Mouse (Mus musculus) intestine, embryonic 16.5 days (tissue): ENCODE results near the gene Btbd35f7. TPM values are rescaled to one million over a fixed set of nuclear protein-coding genes. Genes with fewer than 3 reads are reported as not detected.
"Not testable (repeated sequence)": the region's sequence is repeated elsewhere in the genome, so short reads cannot be mapped to it uniquely, and the experiment has no call there.

Experiments used
- ATAC-seq: fragments of 200-750 bp; cut with Nextera tagmentation; 2 replicates; pipeline ENCODE4 v1.8.0; 2017; ENCODE audit warnings: moderate TSS enrichment, moderate library complexity
- H3K27ac ChIP-seq: fragments of 300-500 bp; sonication (generic); 2 replicates; pipeline ENCODE4 v1.5.1; 2014; ENCODE audit warnings: mild to moderate bottlenecking, low read length
- H3K27me3 ChIP-seq: fragments of 300-500 bp; sonication (generic); replicated peaks from 2 replicates; pipeline ENCODE4 v1.6.1; 2014; ENCODE audit warnings: low read length, control low read depth, mixed read lengths; ENCODE audit not compliant: control insufficient read depth, insufficient read depth
- H3K36me3 ChIP-seq: fragments of 300-500 bp; sonication (generic); 2 replicates; pipeline ENCODE4 v1.6.1; 2014; ENCODE audit warnings: low read length, control low read depth; ENCODE audit not compliant: control insufficient read depth, insufficient read depth
- H3K4me1 ChIP-seq: fragments of 300-500 bp; sonication (generic); 2 replicates; pipeline ENCODE4 v1.6.1; 2014; ENCODE audit warnings: low read length, control low read depth, mixed read lengths; ENCODE audit not compliant: control insufficient read depth, insufficient read depth
- H3K4me2 ChIP-seq: fragments of 300-500 bp; sonication (generic); 2 replicates; pipeline ENCODE4 v1.6.1; 2014; ENCODE audit warnings: low read depth, low read length, control low read depth
- H3K4me3 ChIP-seq: fragments of 300-500 bp; sonication (generic); 2 replicates; pipeline ENCODE4 v1.5.1; 2014; ENCODE audit warnings: mild to moderate bottlenecking, low read length
- H3K9ac ChIP-seq: fragments of 300-500 bp; sonication (generic); 2 replicates; pipeline ENCODE4 v1.6.1; 2014; ENCODE audit warnings: low read depth, low read length
- H3K9me3 ChIP-seq: fragments of 300-500 bp; sonication (generic); 2 replicates; pipeline ENCODE4 v1.6.1; 2016; ENCODE audit warnings: low read length, control low read depth; ENCODE audit not compliant: control insufficient read depth
- WGBS: fragments of 180-500 bp; shearing (Covaris S2); extraction: QIAGEN DNeasy Blood & Tissue Kit; methylation state at CpG from one replicate; pipeline ENCODE4 v1.1.7; 2014; 5-methylcytosine and 5-hydroxymethylcytosine counted together
- polyA plus RNA-seq: library from polyadenylated mRNA; unstranded; fragments of >200 nt; fragmentation: Nextera tagmentation; extraction: Ambion mirVana; gene quantifications from 2 replicates; pipeline ENCODE4 v1.2.1, GENCODE M21; 2015

Btbd35f7 gene
- polyA plus RNA-seq, result not detected in 2 replicates

GRCm38 (mm10) chrX:5668767-5669166 is at the start of gene Btbd35f7:
TSS of gene Btbd35f7 (plus strand) at chrX:5669067.
- WGBS, result no CpG with 5 or more reads among the region's 2 CpGs
- H3K4me2 ChIP-seq, ATAC-seq, H3K27me3 ChIP-seq, H3K9me3 ChIP-seq, H3K27ac ChIP-seq, H3K36me3 ChIP-seq, H3K4me3 ChIP-seq, H3K9ac ChIP-seq, H3K4me1 ChIP-seq: not testable (repeated sequence)

Other genes with a start within 250 kb of the Btbd35f7 start
- not detected in 2 replicates for gene Mycs, start 199.8 kb upstream of the Btbd35f7 start, polyA plus RNA-seq